Mouse (Mus musculus): ENCODE results near the gene Zfp61. TPM values are rescaled to one million over a fixed set of nuclear protein-coding genes. Genes with fewer than 3 reads are reported as not detected.

Zfp61 gene
- polyA plus RNA-seq (2015; fragmentation: Nextera tagmentation; extraction: Ambion mirVana): 16.6 and 16.8 TPM in 2 replicates

DNA sequence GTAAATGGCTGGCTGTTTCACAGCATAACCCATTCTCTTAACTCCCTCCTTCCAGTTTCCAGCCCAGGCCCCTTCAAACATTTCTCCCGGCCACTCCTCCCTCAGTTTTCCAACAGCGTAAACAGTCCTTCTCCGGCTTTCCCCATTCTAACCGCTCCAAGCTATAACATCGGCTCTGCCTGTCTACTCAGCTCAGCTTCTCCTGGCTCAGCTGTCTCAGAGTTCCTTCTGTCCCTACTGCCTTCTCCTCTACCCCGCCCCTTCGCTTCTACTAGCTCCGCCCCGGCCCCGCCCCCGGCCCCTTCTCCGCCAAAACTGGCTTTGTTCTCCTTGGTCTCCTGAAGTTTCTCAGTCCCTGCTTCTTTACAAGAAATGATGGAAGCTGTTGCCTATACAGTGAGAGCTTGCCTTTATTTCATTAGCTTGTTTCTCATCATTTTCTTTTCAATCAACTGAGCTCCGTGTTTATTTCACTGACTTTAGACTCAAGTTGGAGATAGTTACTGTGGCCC lies at the start of gene Zfp61:
Gene Zfp61 (minus strand): TSS at position 462 of the 512 bp plus-strand sequence.
- Histone ChIP-seq H3K4me1 (ENCODE audit: control insufficient read depth, insufficient read depth, low read length) (peaks cover 17% of the 10 kb centered on the region), H3K36me3 (ENCODE audit: control insufficient read depth, insufficient read depth) (peaks cover 21% of the 10 kb centered on the region), H3K27ac (ENCODE audit: low read length) (peak within 1 kb of the TSS; percentile 40; the same call in 1 of the 2 replicates), H3K27me3 (ENCODE audit: control insufficient read depth, insufficient read depth, low read length) (no peaks in the 10 kb centered on the region), H3K4me2 (ENCODE audit: low read depth, low read length) (peak within 1 kb of the TSS; percentile 92), H3K9me3 (replicated peaks; ENCODE audit: control insufficient read depth, low read length) (no peaks in the 10 kb centered on the region), H3K4me3 (ENCODE audit: low read length) (peak within 1 kb of the TSS; percentile 87), H3K9ac (ENCODE audit: low read length) (peak within 1 kb of the TSS; percentile 61)
- peak; percentile 53; the same call in 1 of the 2 replicates for ATAC-seq (replicated peaks; ENCODE audit: extremely low read depth, insufficient read depth, low FRiP score)
- 2% methylated on average over 13 of the region's 13 CpGs for WGBS

DNA sequence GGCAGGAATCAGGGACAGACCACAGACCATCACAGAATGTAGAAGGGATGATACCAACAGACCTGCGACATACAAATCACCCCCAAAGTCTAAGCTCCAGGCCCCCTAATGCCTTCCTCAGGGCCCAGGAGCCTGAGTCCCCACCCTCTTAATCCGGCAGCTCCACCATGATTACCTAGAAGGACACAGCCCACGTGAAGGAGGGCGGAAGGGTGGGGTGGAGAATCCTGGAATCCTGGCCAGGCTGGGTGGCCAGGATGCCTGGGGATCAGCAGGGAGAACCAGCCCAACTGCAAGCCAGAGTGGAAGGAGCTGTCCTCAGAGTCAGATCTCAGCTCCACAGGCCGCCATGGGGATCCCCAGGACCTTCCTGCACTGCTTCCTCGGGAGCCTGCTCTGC lies 47.9 kb upstream of the Zfp61 start, which contains the start of gene Lypd5:
Gene Lypd5 (plus strand): TSS at position 301 of the 400 bp plus-strand sequence.
- Histone ChIP-seq H3K9ac (ENCODE audit: low read length) (no peak within 1 kb of the TSS), H3K27ac (ENCODE audit: low read length) (no peak within 1 kb of the TSS), H3K36me3 (ENCODE audit: control insufficient read depth, insufficient read depth) (no peaks in the 10 kb centered on the region), H3K4me2 (ENCODE audit: low read depth, low read length) (no peak within 1 kb of the TSS), H3K9me3 (replicated peaks; ENCODE audit: control insufficient read depth, low read length) (peaks cover 3% of the 10 kb centered on the region; the same call in 1 of the 2 replicates), H3K4me1 (ENCODE audit: control insufficient read depth, insufficient read depth, low read length) (no peaks in the 10 kb centered on the region), H3K27me3 (ENCODE audit: control insufficient read depth, insufficient read depth, low read length) (no peaks in the 10 kb centered on the region; the same call in 1 of the 2 replicates), H3K4me3 (ENCODE audit: low read length) (no peak within 1 kb of the TSS)
- no peak for ATAC-seq (replicated peaks; ENCODE audit: extremely low read depth, insufficient read depth, low FRiP score)
- WGBS: 34% methylated on average over 6 of the region's 6 CpGs

DNA sequence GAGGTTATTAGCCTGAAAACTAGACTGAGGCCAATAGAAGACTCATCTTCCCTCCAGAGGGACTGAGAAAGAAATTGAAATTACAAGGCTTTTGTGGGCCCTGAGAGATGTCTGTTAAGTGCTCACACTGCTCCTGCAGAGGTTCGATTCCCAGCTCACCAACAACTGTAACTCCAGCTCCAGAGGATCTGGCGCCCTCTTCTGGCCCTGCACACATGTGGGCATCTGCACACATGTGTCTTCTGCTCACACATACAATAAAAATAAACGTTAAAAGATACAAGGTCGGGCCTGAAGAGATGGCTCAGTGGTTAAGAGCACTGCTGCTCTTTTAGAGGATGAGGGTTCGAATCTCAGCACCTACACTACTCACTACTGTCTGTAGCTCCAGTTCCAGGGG lies 45.4 kb upstream of the Zfp61 start:
- H3K4me1 ChIP-seq (ENCODE audit: control insufficient read depth, insufficient read depth, low read length): no peaks in the 10 kb centered on the region
- no peak for ATAC-seq (replicated peaks; ENCODE audit: extremely low read depth, insufficient read depth, low FRiP score)
- H3K9me3 ChIP-seq (replicated peaks; ENCODE audit: control insufficient read depth, low read length): peaks cover 3% of the 10 kb centered on the region; the same call in 1 of the 2 replicates
- H3K4me2 ChIP-seq (ENCODE audit: low read depth, low read length): no peak overlapping the region
- no peaks in the 10 kb centered on the region; the same call in 1 of the 2 replicates for H3K27me3 ChIP-seq (ENCODE audit: control insufficient read depth, insufficient read depth, low read length)
- no peaks in the 10 kb centered on the region for H3K36me3 ChIP-seq (ENCODE audit: control insufficient read depth, insufficient read depth)
- H3K27ac ChIP-seq (ENCODE audit: low read length): no peak overlapping the region
- no peak overlapping the region for H3K4me3 ChIP-seq (ENCODE audit: low read length)
- WGBS: 58% methylated on average over 5 of the region's 5 CpGs
- H3K9ac ChIP-seq (ENCODE audit: low read length): no peak overlapping the region

DNA sequence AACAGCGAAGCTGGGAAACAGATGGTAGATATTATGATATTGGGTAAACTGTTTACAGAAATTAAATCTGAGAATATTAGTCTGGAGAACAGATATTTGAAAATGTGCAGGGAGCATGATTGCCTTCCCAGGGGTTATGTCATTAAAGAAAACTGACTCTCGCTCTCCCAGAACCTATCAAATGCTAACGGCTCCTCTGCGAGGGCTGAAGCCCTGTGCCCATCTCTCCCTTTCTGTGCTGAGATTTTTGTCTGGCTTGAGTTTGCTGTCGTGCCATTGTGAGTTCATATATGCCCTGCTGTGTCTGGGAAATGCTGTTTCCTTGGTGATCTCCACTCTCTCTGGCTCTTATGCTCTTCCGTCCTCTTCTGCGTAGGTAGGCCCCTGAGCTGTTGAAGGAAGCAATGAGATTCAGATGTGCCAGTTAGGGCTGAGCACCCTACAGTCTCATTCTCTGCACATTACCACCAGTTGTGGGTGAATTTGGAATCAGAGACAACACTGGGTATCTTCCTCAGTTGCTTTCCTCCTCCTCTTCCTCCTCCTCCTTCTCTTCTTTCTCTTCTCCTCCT lies 42.8 kb upstream of the Zfp61 start:
- no peak overlapping the region for H3K4me3 ChIP-seq (ENCODE audit: low read length)
- no peak overlapping the region for H3K4me2 ChIP-seq (ENCODE audit: low read depth, low read length)
- H3K36me3 ChIP-seq (ENCODE audit: control insufficient read depth, insufficient read depth): no peaks in the 10 kb centered on the region
- H3K27ac ChIP-seq (ENCODE audit: low read length): no peak overlapping the region
- no peaks in the 10 kb centered on the region for H3K27me3 ChIP-seq (ENCODE audit: control insufficient read depth, insufficient read depth, low read length)
- no peak overlapping the region for H3K9ac ChIP-seq (ENCODE audit: low read length)
- no peaks in the 10 kb centered on the region for H3K4me1 ChIP-seq (ENCODE audit: control insufficient read depth, insufficient read depth, low read length)
- 74% methylated on average over 7 of the region's 7 CpGs for WGBS
- no peak for ATAC-seq (replicated peaks; ENCODE audit: extremely low read depth, insufficient read depth, low FRiP score)
- H3K9me3 ChIP-seq (replicated peaks; ENCODE audit: control insufficient read depth, low read length): peaks cover 3% of the 10 kb centered on the region; the same call in 1 of the 2 replicates

DNA sequence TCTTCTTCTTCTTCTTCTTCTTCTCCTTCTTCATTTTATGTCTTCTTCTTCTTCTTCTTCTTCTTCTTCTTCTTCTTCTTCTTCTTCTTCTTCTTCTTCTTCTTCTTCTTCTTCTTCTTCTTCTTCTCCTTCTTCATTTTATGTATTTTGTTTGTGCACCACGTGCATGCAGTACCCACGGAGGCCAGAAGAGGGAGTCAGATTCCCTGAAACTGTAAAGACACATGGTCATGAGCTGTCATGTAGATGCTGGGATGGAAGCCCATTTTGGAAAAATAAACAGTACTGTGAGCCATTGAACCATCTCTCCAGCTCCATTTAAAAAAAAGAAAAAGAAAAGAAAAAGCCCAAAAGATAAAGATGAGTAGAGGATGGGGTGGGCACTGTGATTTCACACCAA lies 37.2 kb upstream of the Zfp61 start:
- Histone ChIP-seq H3K4me3 (ENCODE audit: low read length) (no peak overlapping the region), H3K9ac (ENCODE audit: low read length) (no peak overlapping the region), H3K4me2 (ENCODE audit: low read depth, low read length) (no peak overlapping the region), H3K36me3 (ENCODE audit: control insufficient read depth, insufficient read depth) (no peaks in the 10 kb centered on the region), H3K27ac (ENCODE audit: low read length) (no peak overlapping the region), H3K9me3 (replicated peaks; ENCODE audit: control insufficient read depth, low read length) (peaks cover 2% of the 10 kb centered on the region; the same call in 1 of the 2 replicates), H3K4me1 (ENCODE audit: control insufficient read depth, insufficient read depth, low read length) (no peaks in the 10 kb centered on the region), H3K27me3 (ENCODE audit: control insufficient read depth, insufficient read depth, low read length) (peaks cover 12% of the 10 kb centered on the region)
- WGBS: 38% methylated on average over 2 of the region's 2 CpGs
- no peak for ATAC-seq (replicated peaks; ENCODE audit: extremely low read depth, insufficient read depth, low FRiP score)

DNA sequence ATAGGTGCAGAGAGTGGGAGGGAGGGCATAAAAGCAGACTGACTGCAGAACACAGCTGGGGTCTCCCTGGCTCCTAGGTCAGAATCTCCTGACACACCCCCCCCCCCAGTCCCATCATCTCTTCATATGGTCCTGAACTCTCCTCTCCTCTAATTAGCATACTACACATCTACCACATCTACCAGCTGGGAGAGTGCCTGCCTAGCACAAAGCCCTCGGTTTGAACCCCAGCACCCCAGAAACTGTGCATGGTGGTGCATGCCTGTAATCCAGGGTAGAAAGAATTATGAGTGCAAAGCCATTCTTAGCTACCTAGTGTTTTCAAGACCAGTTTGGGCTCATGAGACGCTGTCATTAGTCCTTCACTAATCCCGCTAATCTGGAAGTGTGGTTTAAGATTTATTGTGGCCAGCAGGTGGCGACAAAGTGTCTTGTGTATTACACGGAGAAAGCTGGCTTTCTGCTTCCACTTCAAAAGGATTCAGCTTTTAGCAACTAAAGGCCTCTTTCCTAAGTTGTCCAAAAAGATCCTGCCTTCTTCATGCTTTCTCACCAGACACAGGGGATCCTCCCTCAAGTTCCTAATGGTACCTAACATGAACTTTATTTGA lies 34.8 kb upstream of the Zfp61 start:
- H3K9ac ChIP-seq (ENCODE audit: low read length): no peak overlapping the region
- 12% methylated on average over 5 of the region's 5 CpGs for WGBS
- no peak overlapping the region for H3K4me2 ChIP-seq (ENCODE audit: low read depth, low read length)
- H3K4me1 ChIP-seq (ENCODE audit: control insufficient read depth, insufficient read depth, low read length): no peaks in the 10 kb centered on the region
- peaks cover 25% of the 10 kb centered on the region for H3K27me3 ChIP-seq (ENCODE audit: control insufficient read depth, insufficient read depth, low read length)
- H3K9me3 ChIP-seq (replicated peaks; ENCODE audit: control insufficient read depth, low read length): peaks cover 6% of the 10 kb centered on the region; the same call in 1 of the 2 replicates
- no peak overlapping the region for H3K4me3 ChIP-seq (ENCODE audit: low read length)
- no peaks in the 10 kb centered on the region for H3K36me3 ChIP-seq (ENCODE audit: control insufficient read depth, insufficient read depth)
- no peak overlapping the region for H3K27ac ChIP-seq (ENCODE audit: low read length)
- no peak for ATAC-seq (replicated peaks; ENCODE audit: extremely low read depth, insufficient read depth, low FRiP score)

GRCm38 (mm10) chr7:24333304-24333986 lies 32.4 kb upstream of the Zfp61 start, which contains the start of gene Tescl:
Gene Tescl (minus strand): TSS chr7:24333936.
- H3K27ac ChIP-seq (ENCODE audit: low read length): no peak within 1 kb of the TSS
- peak within 1 kb of the TSS; percentile 15 for H3K4me3 ChIP-seq (ENCODE audit: low read length)
- H3K9me3 ChIP-seq (replicated peaks; ENCODE audit: control insufficient read depth, low read length): peaks cover 6% of the 10 kb centered on the region; the same call in 1 of the 2 replicates
- H3K27me3 ChIP-seq (ENCODE audit: control insufficient read depth, insufficient read depth, low read length): peaks cover 25% of the 10 kb centered on the region
- H3K36me3 ChIP-seq (ENCODE audit: control insufficient read depth, insufficient read depth): no peaks in the 10 kb centered on the region
- no peak for ATAC-seq (replicated peaks; ENCODE audit: extremely low read depth, insufficient read depth, low FRiP score)
- WGBS: 34% methylated on average over 49 of the region's 49 CpGs
- no peaks in the 10 kb centered on the region for H3K4me1 ChIP-seq (ENCODE audit: control insufficient read depth, insufficient read depth, low read length)
- H3K9ac ChIP-seq (ENCODE audit: low read length): no peak within 1 kb of the TSS
- H3K4me2 ChIP-seq (ENCODE audit: low read depth, low read length): peak within 1 kb of the TSS; percentile 32

DNA sequence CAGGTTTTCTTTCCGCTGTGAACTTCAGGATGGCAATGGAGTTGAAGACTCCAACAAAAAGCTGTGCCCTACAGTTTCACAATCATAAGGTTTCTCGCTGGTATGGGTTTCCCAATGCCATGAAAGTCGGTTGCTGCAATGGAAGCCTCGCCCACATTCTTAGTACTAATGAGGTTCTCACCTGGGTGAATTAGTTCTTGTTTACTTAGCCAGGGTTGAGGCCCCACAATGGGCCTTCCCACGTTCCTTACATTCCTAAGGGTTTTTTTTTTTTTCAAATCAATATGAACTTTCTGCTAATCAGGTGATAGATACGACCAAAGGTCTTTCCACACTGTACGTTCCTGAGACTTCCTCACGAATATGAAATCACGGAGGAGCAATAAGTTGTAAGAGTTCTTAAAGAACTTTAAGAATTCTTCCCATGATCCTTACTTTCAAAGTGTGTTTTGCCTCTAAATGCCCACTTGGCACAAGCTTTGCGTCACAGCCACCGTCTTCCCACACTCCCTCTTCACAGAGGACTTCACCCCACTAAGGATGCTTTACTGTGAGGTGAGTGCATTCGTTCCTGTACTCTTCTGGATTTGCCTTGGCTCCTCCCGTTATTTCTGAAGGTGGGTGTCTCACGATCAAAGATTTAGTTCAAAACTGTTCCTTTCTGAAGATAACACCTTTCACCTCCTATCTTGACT lies 26.4 kb upstream of the Zfp61 start:
- ATAC-seq (replicated peaks; ENCODE audit: extremely low read depth, insufficient read depth, low FRiP score): no peak
- no peak overlapping the region for H3K4me3 ChIP-seq (ENCODE audit: low read length)
- H3K27me3 ChIP-seq (ENCODE audit: control insufficient read depth, insufficient read depth, low read length): 0 out of 2 replicates have a peak, but pooled peaks cover 6% of the 10 kb centered on the region
- peaks cover 15% of the 10 kb centered on the region for H3K9me3 ChIP-seq (replicated peaks; ENCODE audit: control insufficient read depth, low read length)
- WGBS: 77% methylated on average over 14 of the region's 14 CpGs
- no peak overlapping the region for H3K27ac ChIP-seq (ENCODE audit: low read length)
- H3K36me3 ChIP-seq (ENCODE audit: control insufficient read depth, insufficient read depth): no peaks in the 10 kb centered on the region
- H3K4me1 ChIP-seq (ENCODE audit: control insufficient read depth, insufficient read depth, low read length): no peaks in the 10 kb centered on the region
- no peak overlapping the region for H3K9ac ChIP-seq (ENCODE audit: low read length)
- no peak overlapping the region for H3K4me2 ChIP-seq (ENCODE audit: low read depth, low read length)
